Mouse (Mus musculus): Measurements from ENCODE around the gene Rnf222. TPM values are rescaled to one million over a fixed set of nuclear protein-coding genes. Genes with fewer than 3 reads are reported as not detected.

The Rnf222 gene
- polyA plus RNA-seq, 1 experiment from 2014 or later, result 0.16 TPM

- Histone ChIP-seq H3K9me3 (ENCODE audit: control insufficient read depth, low read length) (no peaks in the 10 kb centered on the region), H3K27me3 (replicated peaks; ENCODE audit: control insufficient read depth, insufficient read depth, low read length) (no peaks in the 10 kb centered on the region), H3K4me1 (replicated peaks; ENCODE audit: control insufficient read depth, insufficient read depth, low read length) (peaks cover 30% of the 10 kb centered on the region), H3K4me3 (ENCODE audit: low read depth, low read length) (peak overlapping the region; percentile 64), H3K9ac (ENCODE audit: low read depth, low read length) (peak overlapping the region; percentile 77), H3K27ac (ENCODE audit: low read depth, low read length) (peak overlapping the region; percentile 79), H3K4me2 (peak overlapping the region; percentile 91), H3K36me3 (ENCODE audit: control insufficient read depth, insufficient read depth, low read length) (peaks cover 44% of the 10 kb centered on the region)
- no peak for ATAC-seq (replicated peaks; ENCODE audit: low FRiP score)
- WGBS, result under 1% methylated on average over 10 of the region's 10 CpGs
- no peak for DNase-seq (ENCODE audit: low spot score)
Measured at GRCm38 (mm10) chr11:68902047-68902364, 13.7 kb downstream of the Rnf222 start.

- ATAC-seq (replicated peaks; ENCODE audit: low FRiP score) (no peak), DNase-seq (ENCODE audit: low spot score) (no peak)
- Histone ChIP-seq H3K36me3 (ENCODE audit: control insufficient read depth, insufficient read depth, low read length) (peaks cover 45% of the 10 kb centered on the region), H3K4me3 (ENCODE audit: low read depth, low read length) (peak overlapping the region; percentile 64), H3K27ac (ENCODE audit: low read depth, low read length) (peak overlapping the region; percentile 79), H3K9me3 (ENCODE audit: control insufficient read depth, low read length) (no peaks in the 10 kb centered on the region), H3K27me3 (replicated peaks; ENCODE audit: control insufficient read depth, insufficient read depth, low read length) (no peaks in the 10 kb centered on the region), H3K9ac (ENCODE audit: low read depth, low read length) (peak overlapping the region; percentile 77), H3K4me2 (peak overlapping the region; percentile 91), H3K4me1 (replicated peaks; ENCODE audit: control insufficient read depth, insufficient read depth, low read length) (peaks cover 27% of the 10 kb centered on the region)
- WGBS, result 1% methylated on average over 11 of the region's 11 CpGs
Measured at GRCm38 (mm10) chr11:68902367-68902766, 14.0 kb downstream of the Rnf222 start.

DNA sequence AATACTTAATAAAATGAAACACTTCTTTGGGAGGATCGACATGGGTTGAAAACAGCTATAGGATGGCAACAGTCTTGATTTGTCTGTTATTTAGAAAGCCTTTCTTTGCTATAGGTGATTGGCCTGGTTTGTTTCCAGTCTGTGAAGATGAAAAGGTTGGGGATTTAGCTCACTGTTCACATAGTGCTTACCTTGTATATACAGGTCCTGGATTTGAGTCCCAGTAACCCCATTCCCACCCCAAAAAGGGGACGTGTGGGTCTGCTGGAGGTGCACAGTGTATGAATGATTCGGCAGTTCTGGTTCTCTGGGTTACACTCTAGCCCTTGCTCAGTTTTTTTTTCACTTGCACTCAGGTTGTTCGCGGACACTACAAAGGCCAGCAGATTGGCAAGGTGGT lies 14.5 kb downstream of the Rnf222 start:
- H3K36me3 ChIP-seq (ENCODE audit: control insufficient read depth, insufficient read depth, low read length), result peaks cover 45% of the 10 kb centered on the region
- H3K4me1 ChIP-seq (replicated peaks; ENCODE audit: control insufficient read depth, insufficient read depth, low read length), result peaks cover 27% of the 10 kb centered on the region
- 70% methylated on average over 5 of the region's 5 CpGs for WGBS
- ATAC-seq (replicated peaks; ENCODE audit: low FRiP score) (no peak), DNase-seq (ENCODE audit: low spot score) (no peak)
- H3K9ac ChIP-seq (ENCODE audit: low read depth, low read length), result peak overlapping the region; percentile 77
- peak overlapping the region; percentile 91 for H3K4me2 ChIP-seq
- H3K4me3 ChIP-seq (ENCODE audit: low read depth, low read length), result peak overlapping the region; percentile 64
- no peaks in the 10 kb centered on the region for H3K27me3 ChIP-seq (replicated peaks; ENCODE audit: control insufficient read depth, insufficient read depth, low read length)
- no peaks in the 10 kb centered on the region for H3K9me3 ChIP-seq (ENCODE audit: control insufficient read depth, low read length)
- H3K27ac ChIP-seq (ENCODE audit: low read depth, low read length), result peak overlapping the region; percentile 79

DNA sequence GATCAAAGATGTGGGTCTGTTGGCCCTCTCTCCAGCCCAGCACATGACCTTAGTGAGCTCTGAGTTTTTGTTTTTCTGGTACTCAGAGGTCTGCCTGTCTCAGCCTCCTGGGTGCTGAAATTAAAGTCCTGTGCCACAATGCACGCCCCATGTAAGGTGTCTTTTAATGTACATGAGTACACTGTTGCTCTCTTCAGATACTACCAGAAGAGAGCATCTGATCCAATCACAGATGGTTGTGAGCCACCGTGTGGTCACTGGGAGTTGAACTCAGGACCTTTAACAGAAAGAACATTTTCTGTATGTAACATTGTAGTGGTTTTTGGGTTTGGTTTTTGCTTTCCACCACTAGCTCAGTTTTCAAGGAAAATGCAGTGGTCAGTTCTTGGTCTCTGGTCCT lies 15.4 kb downstream of the Rnf222 start:
- no peaks in the 10 kb centered on the region for H3K9me3 ChIP-seq (ENCODE audit: control insufficient read depth, low read length)
- ATAC-seq (replicated peaks; ENCODE audit: low FRiP score) (no peak), DNase-seq (ENCODE audit: low spot score) (no peak)
- no peak overlapping the region for H3K27ac ChIP-seq (ENCODE audit: low read depth, low read length)
- H3K4me1 ChIP-seq (replicated peaks; ENCODE audit: control insufficient read depth, insufficient read depth, low read length), result peaks cover 17% of the 10 kb centered on the region
- WGBS, result 83% methylated on average over 2 of the region's 2 CpGs
- no peak overlapping the region for H3K9ac ChIP-seq (ENCODE audit: low read depth, low read length)
- H3K4me2 ChIP-seq, result peak overlapping the region; percentile 91; the same call in 1 of the 2 replicates
- peaks cover 45% of the 10 kb centered on the region for H3K36me3 ChIP-seq (ENCODE audit: control insufficient read depth, insufficient read depth, low read length)
- peak overlapping the region; percentile 64 for H3K4me3 ChIP-seq (ENCODE audit: low read depth, low read length)
- no peaks in the 10 kb centered on the region for H3K27me3 ChIP-seq (replicated peaks; ENCODE audit: control insufficient read depth, insufficient read depth, low read length)

GRCm38 (mm10) chr11:68904375-68905137 lies 16.2 kb downstream of the Rnf222 start:
- H3K4me2 ChIP-seq, result no peak overlapping the region; the same call in 1 of the 2 replicates
- no peak overlapping the region for H3K4me3 ChIP-seq (ENCODE audit: low read depth, low read length)
- 87% methylated on average over 8 of the region's 8 CpGs for WGBS
- H3K9ac ChIP-seq (ENCODE audit: low read depth, low read length), result no peak overlapping the region
- H3K4me1 ChIP-seq (replicated peaks; ENCODE audit: control insufficient read depth, insufficient read depth, low read length), result peaks cover 12% of the 10 kb centered on the region
- H3K36me3 ChIP-seq (ENCODE audit: control insufficient read depth, insufficient read depth, low read length), result peaks cover 45% of the 10 kb centered on the region
- H3K27me3 ChIP-seq (replicated peaks; ENCODE audit: control insufficient read depth, insufficient read depth, low read length), result no peaks in the 10 kb centered on the region
- DNase-seq (ENCODE audit: low spot score) (no peak), ATAC-seq (replicated peaks; ENCODE audit: low FRiP score) (no peak)
- no peak overlapping the region for H3K27ac ChIP-seq (ENCODE audit: low read depth, low read length)
- no peaks in the 10 kb centered on the region for H3K9me3 ChIP-seq (ENCODE audit: control insufficient read depth, low read length)

GRCm38 (mm10) chr11:68905138-68905531 lies 16.8 kb downstream of the Rnf222 start:
- Histone ChIP-seq H3K4me3 (ENCODE audit: low read depth, low read length) (no peak overlapping the region), H3K36me3 (ENCODE audit: control insufficient read depth, insufficient read depth, low read length) (peaks cover 45% of the 10 kb centered on the region), H3K9me3 (ENCODE audit: control insufficient read depth, low read length) (no peaks in the 10 kb centered on the region), H3K27me3 (replicated peaks; ENCODE audit: control insufficient read depth, insufficient read depth, low read length) (no peaks in the 10 kb centered on the region), H3K9ac (ENCODE audit: low read depth, low read length) (no peak overlapping the region), H3K27ac (ENCODE audit: low read depth, low read length) (no peak overlapping the region), H3K4me1 (replicated peaks; ENCODE audit: control insufficient read depth, insufficient read depth, low read length) (peaks cover 12% of the 10 kb centered on the region), H3K4me2 (no peak overlapping the region)
- no peak for DNase-seq (ENCODE audit: low spot score)
- ATAC-seq (replicated peaks; ENCODE audit: low FRiP score), result no peak
- WGBS, result 78% methylated on average over 3 of the region's 3 CpGs

- no peak overlapping the region for H3K4me2 ChIP-seq
- peaks cover 45% of the 10 kb centered on the region for H3K36me3 ChIP-seq (ENCODE audit: control insufficient read depth, insufficient read depth, low read length)
- H3K27ac ChIP-seq (ENCODE audit: low read depth, low read length), result no peak overlapping the region
Measured at GRCm38 (mm10) chr11:68905665-68906460, 17.5 kb downstream of the Rnf222 start.

GRCm38 (mm10) chr11:68906461-68906790 lies 18.1 kb downstream of the Rnf222 start:
- DNase-seq (ENCODE audit: low spot score), result no peak

More at GRCm38 (mm10) chr11:68905665-68906460, 17.5 kb downstream of the Rnf222 start:
- DNase-seq (ENCODE audit: low spot score) (no peak), ATAC-seq (replicated peaks; ENCODE audit: low FRiP score) (no peak)
- H3K27me3 ChIP-seq (replicated peaks; ENCODE audit: control insufficient read depth, insufficient read depth, low read length), result no peaks in the 10 kb centered on the region
- 82% methylated on average over 9 of the region's 9 CpGs for WGBS
- H3K9ac ChIP-seq (ENCODE audit: low read depth, low read length), result no peak overlapping the region
- H3K4me3 ChIP-seq (ENCODE audit: low read depth, low read length), result no peak overlapping the region
- peaks cover 12% of the 10 kb centered on the region for H3K4me1 ChIP-seq (replicated peaks; ENCODE audit: control insufficient read depth, insufficient read depth, low read length)
- no peaks in the 10 kb centered on the region for H3K9me3 ChIP-seq (ENCODE audit: control insufficient read depth, low read length)

More at GRCm38 (mm10) chr11:68906461-68906790, 18.1 kb downstream of the Rnf222 start:
- Histone ChIP-seq H3K4me1 (replicated peaks; ENCODE audit: control insufficient read depth, insufficient read depth, low read length) (peaks cover 12% of the 10 kb centered on the region), H3K27me3 (replicated peaks; ENCODE audit: control insufficient read depth, insufficient read depth, low read length) (no peaks in the 10 kb centered on the region), H3K4me2 (no peak overlapping the region), H3K27ac (ENCODE audit: low read depth, low read length) (no peak overlapping the region), H3K9ac (ENCODE audit: low read depth, low read length) (no peak overlapping the region), H3K4me3 (ENCODE audit: low read depth, low read length) (no peak overlapping the region), H3K36me3 (ENCODE audit: control insufficient read depth, insufficient read depth, low read length) (peaks cover 45% of the 10 kb centered on the region), H3K9me3 (ENCODE audit: control insufficient read depth, low read length) (no peaks in the 10 kb centered on the region)
- ATAC-seq (replicated peaks; ENCODE audit: low FRiP score), result no peak
- 82% methylated on average over 4 of the region's 4 CpGs for WGBS
